Mouse (Mus musculus): ENCODE data around the gene Hpse2. TPM values are rescaled to one million over a fixed set of nuclear protein-coding genes. Genes with fewer than 3 reads are reported as not detected.

Hpse2 gene
- polyA plus RNA-seq, 1 experiment from 2014 or later: 3.3 TPM

- H3K9ac ChIP-seq (ENCODE audit: low read depth, low read length): no peak overlapping the region
- H3K4me1 ChIP-seq (replicated peaks; ENCODE audit: control insufficient read depth, insufficient read depth, low read length): no peaks in the 10 kb centered on the region
- ATAC-seq: no peak
- no peaks in the 10 kb centered on the region for H3K9me3 ChIP-seq (ENCODE audit: control insufficient read depth)
- no peaks in the 10 kb centered on the region for H3K27me3 ChIP-seq (replicated peaks; ENCODE audit: control insufficient read depth, insufficient read depth, low read length)
- 78% methylated on average over 2 of the region's 2 CpGs for WGBS
- H3K4me2 ChIP-seq (replicated peaks; ENCODE audit: low read depth): no peak overlapping the region
- H3K27ac ChIP-seq (ENCODE audit: low read depth, low read length): no peak overlapping the region
- no peaks in the 10 kb centered on the region for H3K36me3 ChIP-seq (ENCODE audit: control insufficient read depth, insufficient read depth)
- no peak for TF ChIP-seq CTCF (IDR thresholded peaks at IDR 0.05; ENCODE audit: low read depth)
- H3K4me3 ChIP-seq (ENCODE audit: low read depth, low read length): no peak overlapping the region
Observed at GRCm38 (mm10) chr19:43042721-43043120, 345.4 kb downstream of the Hpse2 start.

DNA sequence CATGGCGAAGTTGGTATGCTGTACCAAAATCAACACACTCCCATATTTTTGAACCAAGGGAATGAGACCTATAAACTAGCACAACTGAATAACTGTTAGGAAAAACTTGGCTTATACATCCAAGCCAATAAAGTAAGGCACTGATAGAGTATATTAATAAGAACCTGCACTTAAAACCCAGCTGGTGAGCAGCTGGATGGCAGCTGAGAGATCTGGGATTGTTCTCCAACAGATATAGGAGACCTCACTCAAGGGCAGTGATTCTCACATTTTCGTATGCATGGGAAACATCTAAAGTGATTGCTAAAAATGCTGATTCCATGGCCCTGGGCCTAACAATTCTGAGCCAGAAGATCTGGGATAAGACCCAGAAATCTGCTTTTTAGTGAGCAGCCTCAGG is 345.9 kb downstream of the Hpse2 start:
- Histone ChIP-seq H3K9ac (ENCODE audit: low read depth, low read length) (no peak overlapping the region), H3K27ac (ENCODE audit: low read depth, low read length) (no peak overlapping the region), H3K4me1 (replicated peaks; ENCODE audit: control insufficient read depth, insufficient read depth, low read length) (no peaks in the 10 kb centered on the region), H3K4me3 (ENCODE audit: low read depth, low read length) (no peak overlapping the region), H3K36me3 (ENCODE audit: control insufficient read depth, insufficient read depth) (no peaks in the 10 kb centered on the region), H3K9me3 (ENCODE audit: control insufficient read depth) (no peaks in the 10 kb centered on the region), H3K27me3 (replicated peaks; ENCODE audit: control insufficient read depth, insufficient read depth, low read length) (no peaks in the 10 kb centered on the region), H3K4me2 (replicated peaks; ENCODE audit: low read depth) (no peak overlapping the region)
- no peak for TF ChIP-seq CTCF (IDR thresholded peaks at IDR 0.05; ENCODE audit: low read depth)
- WGBS: 76% methylated on average over 2 of the region's 2 CpGs
- no peak for ATAC-seq

GRCm38 (mm10) chr19:43036381-43036780 is 351.8 kb downstream of the Hpse2 start:
- Histone ChIP-seq H3K27me3 (replicated peaks; ENCODE audit: control insufficient read depth, insufficient read depth, low read length) (no peaks in the 10 kb centered on the region), H3K9me3 (ENCODE audit: control insufficient read depth) (no peaks in the 10 kb centered on the region), H3K4me1 (replicated peaks; ENCODE audit: control insufficient read depth, insufficient read depth, low read length) (no peaks in the 10 kb centered on the region), H3K27ac (ENCODE audit: low read depth, low read length) (no peak overlapping the region), H3K4me3 (ENCODE audit: low read depth, low read length) (no peak overlapping the region), H3K4me2 (replicated peaks; ENCODE audit: low read depth) (no peak overlapping the region), H3K36me3 (ENCODE audit: control insufficient read depth, insufficient read depth) (no peaks in the 10 kb centered on the region), H3K9ac (ENCODE audit: low read depth, low read length) (no peak overlapping the region)
- 76% methylated on average over 4 of the region's 4 CpGs for WGBS
- no peak for ATAC-seq
- no peak for TF ChIP-seq CTCF (IDR thresholded peaks at IDR 0.05; ENCODE audit: low read depth)

DNA sequence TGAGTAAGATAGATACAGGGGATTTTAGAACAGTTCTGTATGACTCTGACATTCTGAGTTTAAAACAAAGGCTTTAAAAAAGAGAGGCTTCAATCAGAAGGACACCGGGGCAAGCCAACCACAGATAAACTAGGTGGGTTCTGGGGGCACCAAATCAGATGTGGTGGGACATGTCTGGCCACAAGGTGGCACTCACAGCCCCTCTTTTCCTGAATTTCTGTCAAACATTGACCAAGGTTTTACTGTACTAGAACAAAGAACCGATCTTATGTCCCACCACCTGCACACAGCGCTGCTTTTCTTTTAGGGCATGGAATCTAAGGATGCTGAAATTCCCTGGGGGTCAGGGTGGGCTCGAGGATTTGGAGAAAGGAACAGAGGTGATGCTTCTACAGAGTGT is 360.9 kb downstream of the Hpse2 start:
- TF ChIP-seq CTCF (IDR thresholded peaks at IDR 0.05; ENCODE audit: low read depth): peak; percentile 73
- Histone ChIP-seq H3K9me3 (ENCODE audit: control insufficient read depth) (no peaks in the 10 kb centered on the region), H3K27me3 (replicated peaks; ENCODE audit: control insufficient read depth, insufficient read depth, low read length) (no peaks in the 10 kb centered on the region), H3K4me2 (replicated peaks; ENCODE audit: low read depth) (no peak overlapping the region), H3K27ac (ENCODE audit: low read depth, low read length) (no peak overlapping the region), H3K36me3 (ENCODE audit: control insufficient read depth, insufficient read depth) (no peaks in the 10 kb centered on the region), H3K4me1 (replicated peaks; ENCODE audit: control insufficient read depth, insufficient read depth, low read length) (no peaks in the 10 kb centered on the region), H3K4me3 (ENCODE audit: low read depth, low read length) (no peak overlapping the region), H3K9ac (ENCODE audit: low read depth, low read length) (no peak overlapping the region)
- WGBS: 37% methylated on average over 4 of the region's 4 CpGs
- no peak for ATAC-seq

GRCm38 (mm10) chr19:43022611-43023173 is 365.5 kb downstream of the Hpse2 start:
- TF ChIP-seq CTCF (IDR thresholded peaks at IDR 0.05; ENCODE audit: low read depth): no peak
- H3K9ac ChIP-seq (ENCODE audit: low read depth, low read length): no peak overlapping the region
- WGBS: 89% methylated on average over 3 of the region's 3 CpGs
- H3K4me1 ChIP-seq (replicated peaks; ENCODE audit: control insufficient read depth, insufficient read depth, low read length): no peaks in the 10 kb centered on the region
- H3K4me3 ChIP-seq (ENCODE audit: low read depth, low read length): no peak overlapping the region
- no peak overlapping the region for H3K4me2 ChIP-seq (replicated peaks; ENCODE audit: low read depth)
- H3K27me3 ChIP-seq (replicated peaks; ENCODE audit: control insufficient read depth, insufficient read depth, low read length): no peaks in the 10 kb centered on the region
- no peaks in the 10 kb centered on the region for H3K9me3 ChIP-seq (ENCODE audit: control insufficient read depth)
- no peak for ATAC-seq
- no peaks in the 10 kb centered on the region for H3K36me3 ChIP-seq (ENCODE audit: control insufficient read depth, insufficient read depth)
- H3K27ac ChIP-seq (ENCODE audit: low read depth, low read length): no peak overlapping the region

GRCm38 (mm10) chr19:43018792-43019191 is 369.4 kb downstream of the Hpse2 start:
- 84% methylated on average over 5 of the region's 5 CpGs for WGBS
- no peak for TF ChIP-seq CTCF (IDR thresholded peaks at IDR 0.05; ENCODE audit: low read depth)
- Histone ChIP-seq H3K4me1 (replicated peaks; ENCODE audit: control insufficient read depth, insufficient read depth, low read length) (no peaks in the 10 kb centered on the region), H3K27me3 (replicated peaks; ENCODE audit: control insufficient read depth, insufficient read depth, low read length) (no peaks in the 10 kb centered on the region), H3K4me2 (replicated peaks; ENCODE audit: low read depth) (no peak overlapping the region), H3K4me3 (ENCODE audit: low read depth, low read length) (no peak overlapping the region), H3K36me3 (ENCODE audit: control insufficient read depth, insufficient read depth) (no peaks in the 10 kb centered on the region), H3K9ac (ENCODE audit: low read depth, low read length) (no peak overlapping the region), H3K9me3 (ENCODE audit: control insufficient read depth) (no peaks in the 10 kb centered on the region), H3K27ac (ENCODE audit: low read depth, low read length) (no peak overlapping the region)
- ATAC-seq: no peak

- no peak for TF ChIP-seq CTCF (IDR thresholded peaks at IDR 0.05; ENCODE audit: low read depth)
- 91% methylated on average over 4 of the region's 4 CpGs for whole genome bisulfite sequencing
- Histone ChIP-seq H3K9ac (ENCODE audit: low read depth, low read length) (no peak overlapping the region), H3K9me3 (ENCODE audit: control insufficient read depth) (no peaks in the 10 kb centered on the region), H3K4me2 (replicated peaks; ENCODE audit: low read depth) (no peak overlapping the region), H3K27me3 (replicated peaks; ENCODE audit: control insufficient read depth, insufficient read depth, low read length) (no peaks in the 10 kb centered on the region), H3K36me3 (ENCODE audit: control insufficient read depth, insufficient read depth) (no peaks in the 10 kb centered on the region), H3K4me1 (replicated peaks; ENCODE audit: control insufficient read depth, insufficient read depth, low read length) (no peaks in the 10 kb centered on the region), H3K4me3 (ENCODE audit: low read depth, low read length) (no peak overlapping the region), H3K27ac (ENCODE audit: low read depth, low read length) (no peak overlapping the region)
- no peak for ATAC-seq
Observed at GRCm38 (mm10) chr19:42996406-42996805, 391.7 kb downstream of the Hpse2 start.
